Mouse (Mus musculus) retina, embryonic 14.5 days (tissue): Measurements from ENCODE around the gene R3hdm2.

ENCODE experiments used
- DNase-seq: peaks from one replicate; pipeline ENCODE4 v3.0.0-alpha.2; 2015; ENCODE audit warnings: low spot score

The R3hdm2 gene

GRCm38 (mm10) chr10:127544375-127544774, 164.2 kb downstream of the R3hdm2 start:
- no peak for DNase-seq

- DNase-seq: peak; percentile 52
Measured at GRCm38 (mm10) chr10:127546505-127546904, 166.4 kb downstream of the R3hdm2 start.

GRCm38 (mm10) chr10:127548236-127548635, 168.1 kb downstream of the R3hdm2 start:
- DNase-seq: no peak
